Mouse (Mus musculus) retina, adult 2 months (tissue): ENCODE measurements around the gene Il23r.

Source experiments
- DNase-seq: peaks from one replicate; pipeline ENCODE4 v3.0.0-alpha.2; 2012; ENCODE audit warnings: low read depth, low spot score

The Il23r gene

GRCm38 (mm10) chr6:67431808-67432207 lies 59.8 kb downstream of the Il23r start:
- no peak for DNase-seq

GRCm38 (mm10) chr6:67421761-67422160 lies 69.9 kb downstream of the Il23r start:
- DNase-seq, result no peak

- no peak for DNase-seq
Measured at GRCm38 (mm10) chr6:67416557-67416956, 75.1 kb downstream of the Il23r start.

- DNase-seq, result no peak
Measured at GRCm38 (mm10) chr6:67415276-67415675, 76.4 kb downstream of the Il23r start.

- no peak for DNase-seq
Measured at GRCm38 (mm10) chr6:67413378-67413777, 78.3 kb downstream of the Il23r start.

GRCm38 (mm10) chr6:67405281-67405682 lies 86.4 kb downstream of the Il23r start:
- no peak for DNase-seq

GRCm38 (mm10) chr6:67399551-67399950 lies 92.1 kb downstream of the Il23r start:
- DNase-seq, result no peak

GRCm38 (mm10) chr6:67375982-67376391 lies 115.7 kb downstream of the Il23r start, which contains the start of gene Il12rb2:
Gene Il12rb2 (minus strand): TSS chr6:67376188.
- no peak for DNase-seq
